Mouse (Mus musculus) left cerebral cortex, adult 2 months (tissue): Measurements from ENCODE around the gene Ptprd. TPM values are rescaled to one million over a fixed set of nuclear protein-coding genes. Genes with fewer than 3 reads are reported as not detected.

Experiments used
- DNase-seq, 2 experiments: peaks; one replicate each; pipeline ENCODE4 v3.0.0; 2021 to 2022; ENCODE audit warnings: low spot score in 2 of 2, mixed read lengths in 1 of 2; ENCODE audit errors: extremely low spot score in 1 of 2
- H3K27ac ChIP-seq: fragments of 200-600 bp; 2 replicates; pipeline ENCODE4 v1.8.1; 2022
- H3K4me3 ChIP-seq: fragments of 200-600 bp; 2 replicates; pipeline ENCODE4 v1.8.1; 2022
- CTCF ChIP-seq: fragments of 200-600 bp; IDR thresholded peaks from 2 replicates; pipeline ENCODE4 v1.8.1; 2022; ENCODE audit warnings: antibody characterized with exemption, mild to moderate bottlenecking, moderate library complexity
- intact Hi-C: fragments of 180-260 bp; cut with DNase I; formaldehyde crosslinking; loops from one replicate; pipeline ENCODE4 v1.15.1; 2025
- total RNA-seq, 2 experiments: library from RNA; stranded (reverse); gene quantifications; 2 replicates each; pipeline ENCODE4 v1.2.3; 2021

Gene Ptprd
- total RNA-seq, 2 experiments from 2014 or later = 307 to 330 TPM

GRCm38 (mm10) chr4:76948251-76948650, 1263.5 kb downstream of the Ptprd start:
- no peak overlapping the region for H3K4me3 ChIP-seq
- TF ChIP-seq CTCF = peak; percentile 72
- intact Hi-C loops = loop anchor here (10.0 kb wide), 1 partner anchor 483 kb away; no protein-coding TSS in a partner anchor
- DNase-seq = peak; percentile 21 to 26
- no peak overlapping the region for H3K27ac ChIP-seq

GRCm38 (mm10) chr4:76941382-76942360, 1270.1 kb downstream of the Ptprd start:
- no peak overlapping the region for H3K4me3 ChIP-seq
- intact Hi-C loops = loop anchor here (10.0 kb wide), 1 partner anchor 477 kb away; no protein-coding TSS in a partner anchor

DNA sequence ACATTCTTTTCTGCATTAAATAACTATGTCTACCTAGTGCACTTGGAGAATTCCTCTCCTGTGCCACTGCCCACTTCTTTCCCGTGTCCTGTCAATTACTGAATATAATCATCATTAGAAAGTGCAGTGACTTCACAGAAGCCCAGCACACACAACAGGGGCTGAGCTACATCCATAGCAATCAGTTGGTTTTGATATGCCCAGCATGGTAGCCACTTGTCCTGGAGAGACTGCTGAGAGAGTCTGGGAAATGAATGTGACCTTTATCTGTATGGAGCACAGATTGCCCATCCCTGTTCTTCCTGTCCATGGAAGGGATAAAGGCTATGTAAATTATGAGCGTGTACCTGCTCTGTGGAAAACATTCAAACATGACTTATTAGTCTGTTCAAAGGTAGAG, 1280.2 kb downstream of the Ptprd start:
- TF ChIP-seq CTCF = no peak
- no peak for DNase-seq
- Histone ChIP-seq H3K4me3 (no peak overlapping the region), H3K27ac (no peak overlapping the region)
- intact Hi-C loops = no loop called here

More at GRCm38 (mm10) chr4:76941382-76942360, 1270.1 kb downstream of the Ptprd start:
- TF ChIP-seq CTCF = no peak
- no peak overlapping the region for H3K27ac ChIP-seq
- no peak for DNase-seq

- no peak for TF ChIP-seq CTCF
- intact Hi-C loops = no loop called here
- Histone ChIP-seq H3K4me3 (no peak overlapping the region), H3K27ac (no peak overlapping the region)
- no peak for DNase-seq
Measured at GRCm38 (mm10) chr4:76913532-76914150, 1298.1 kb downstream of the Ptprd start.

GRCm38 (mm10) chr4:76901692-76902091, 1310.1 kb downstream of the Ptprd start:
- Histone ChIP-seq H3K27ac (no peak overlapping the region), H3K4me3 (no peak overlapping the region)
- no peak for DNase-seq
- intact Hi-C loops = no loop called here
- TF ChIP-seq CTCF = no peak

DNA sequence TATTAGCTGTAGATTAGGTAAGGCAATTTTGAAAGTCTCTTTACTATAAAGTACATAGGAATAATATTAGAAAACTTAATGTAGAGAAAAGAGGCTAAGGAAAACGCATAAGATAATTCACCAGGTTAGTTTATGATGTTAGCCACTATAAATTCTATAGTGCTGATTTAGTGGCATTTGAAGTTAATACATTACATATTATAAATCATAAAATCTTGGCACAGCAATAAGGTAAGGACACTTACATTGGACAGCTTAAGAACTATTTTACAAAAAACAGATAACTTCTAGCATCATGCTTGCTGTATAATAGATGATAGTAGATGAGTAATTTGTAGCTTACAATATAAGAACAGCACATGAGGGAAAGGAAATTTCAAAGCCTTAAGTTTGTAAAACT, 1322.1 kb downstream of the Ptprd start:
- TF ChIP-seq CTCF = no peak
- DNase-seq = no peak
- H3K4me3 ChIP-seq = no peak overlapping the region
- intact Hi-C loops = no loop called here
- H3K27ac ChIP-seq = no peak overlapping the region

- no peak for TF ChIP-seq CTCF
- Histone ChIP-seq H3K4me3 (no peak overlapping the region), H3K27ac (no peak overlapping the region)
- DNase-seq = no peak
- intact Hi-C loops = no loop called here
Measured at GRCm38 (mm10) chr4:76881610-76882009, 1330.2 kb downstream of the Ptprd start.

- no peak overlapping the region for H3K4me3 ChIP-seq
- TF ChIP-seq CTCF = no peak
- intact Hi-C loops = no loop called here
- no peak for DNase-seq
- H3K27ac ChIP-seq = no peak overlapping the region
Measured at GRCm38 (mm10) chr4:76870971-76871370, 1340.8 kb downstream of the Ptprd start.

- intact Hi-C loops = no loop called here
- no peak overlapping the region for H3K4me3 ChIP-seq
- no peak overlapping the region for H3K27ac ChIP-seq
- no peak for TF ChIP-seq CTCF
- no peak for DNase-seq
Measured at GRCm38 (mm10) chr4:76865585-76865984, 1346.2 kb downstream of the Ptprd start.

- intact Hi-C loops = no loop called here
- Histone ChIP-seq H3K27ac (no peak overlapping the region), H3K4me3 (no peak overlapping the region)
- no peak for DNase-seq
- no peak for TF ChIP-seq CTCF
Measured at GRCm38 (mm10) chr4:76846265-76846664, 1365.5 kb downstream of the Ptprd start.

DNA sequence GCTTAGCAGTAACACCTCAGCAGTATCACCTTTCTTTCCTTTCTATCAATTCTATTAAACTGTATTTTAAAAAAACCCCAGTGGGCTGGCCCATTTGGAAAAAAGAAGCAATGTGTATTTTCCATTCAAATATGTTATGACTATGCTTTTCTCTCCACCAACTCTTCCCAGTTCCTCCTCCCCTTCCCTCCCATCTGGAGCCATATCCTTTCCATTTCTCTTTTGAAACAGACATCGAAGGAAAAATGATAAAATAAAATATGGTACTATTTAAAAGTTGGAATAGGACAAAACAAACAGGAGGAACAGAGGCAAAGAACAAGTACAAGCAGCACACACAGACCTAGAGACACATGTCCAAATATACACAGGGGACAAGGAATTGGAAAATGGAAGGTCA, 1372.7 kb downstream of the Ptprd start:
- Histone ChIP-seq H3K27ac (no peak overlapping the region), H3K4me3 (no peak overlapping the region)
- intact Hi-C loops = no loop called here
- DNase-seq = no peak
- no peak for TF ChIP-seq CTCF

DNA sequence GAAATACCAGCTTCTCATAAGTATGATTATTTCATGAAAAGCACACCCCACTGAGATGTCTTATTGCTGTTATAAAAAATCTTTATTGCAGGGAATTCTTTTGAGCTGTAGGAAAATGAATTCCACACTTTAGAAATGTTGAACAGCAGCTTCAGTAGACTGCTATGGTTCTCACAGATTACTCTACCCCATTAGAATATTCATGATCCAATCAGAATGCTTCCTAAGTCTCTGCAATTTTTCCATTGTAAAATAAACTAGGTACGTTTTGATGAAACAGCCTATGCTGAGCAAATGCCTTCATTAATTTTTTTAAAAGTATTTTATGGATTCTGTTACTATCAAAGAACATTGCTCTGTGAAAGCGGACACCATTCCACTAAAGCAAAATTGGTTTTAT, 1399.6 kb downstream of the Ptprd start:
- Histone ChIP-seq H3K4me3 (no peak overlapping the region), H3K27ac (no peak overlapping the region)
- no peak for TF ChIP-seq CTCF
- no peak for DNase-seq
- intact Hi-C loops = no loop called here

GRCm38 (mm10) chr4:76802708-76803107, 1409.1 kb downstream of the Ptprd start:
- no peak for TF ChIP-seq CTCF
- no peak for DNase-seq
- intact Hi-C loops = no loop called here
- Histone ChIP-seq H3K4me3 (no peak overlapping the region), H3K27ac (no peak overlapping the region)
